Mouse (Mus musculus): ENCODE measurements around the gene Ermap.

Gene Ermap

DNA sequence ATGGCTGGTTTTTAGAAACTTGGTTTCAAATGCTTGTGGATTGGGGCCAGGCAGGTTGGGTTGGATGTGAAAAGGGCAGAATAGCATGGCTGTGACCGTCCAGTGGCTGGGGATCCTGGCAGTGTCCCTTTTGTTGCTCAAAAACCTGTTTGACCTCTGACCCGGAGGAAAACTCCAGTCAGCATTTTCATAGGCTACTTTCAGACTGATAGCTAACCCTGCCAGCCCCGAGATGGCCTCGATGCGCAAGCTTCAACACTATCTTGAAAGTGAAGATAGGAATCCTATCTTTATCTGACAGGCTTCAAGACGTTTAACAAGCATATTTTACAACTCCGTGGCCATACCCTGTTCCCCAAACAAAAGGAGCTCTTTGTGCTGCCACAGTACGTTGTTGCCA is 52.5 kb downstream of the Ermap start:
- DNase-seq (ENCODE audit: low spot score) = peak; percentile 66

DNA sequence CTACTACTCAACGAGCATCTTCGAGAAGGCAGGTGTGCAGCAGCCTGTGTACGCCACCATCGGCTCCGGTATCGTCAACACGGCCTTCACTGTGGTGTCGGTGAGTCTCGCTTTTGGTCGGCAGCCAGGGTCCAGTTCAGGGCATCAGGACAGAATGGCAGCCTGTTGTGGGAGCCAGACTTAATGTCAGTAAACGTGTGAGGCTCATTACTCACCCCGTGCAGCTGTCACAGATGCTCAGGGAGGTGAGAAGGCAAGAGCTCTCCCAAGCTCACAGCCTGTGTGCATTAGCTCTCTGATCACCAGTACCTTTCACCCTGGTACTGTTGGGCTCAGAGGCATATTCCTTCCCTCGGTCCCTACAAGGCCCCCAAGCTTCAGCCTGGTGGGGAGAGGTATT is 56.0 kb downstream of the Ermap start:
- DNase-seq (ENCODE audit: low spot score) = no peak

DNA sequence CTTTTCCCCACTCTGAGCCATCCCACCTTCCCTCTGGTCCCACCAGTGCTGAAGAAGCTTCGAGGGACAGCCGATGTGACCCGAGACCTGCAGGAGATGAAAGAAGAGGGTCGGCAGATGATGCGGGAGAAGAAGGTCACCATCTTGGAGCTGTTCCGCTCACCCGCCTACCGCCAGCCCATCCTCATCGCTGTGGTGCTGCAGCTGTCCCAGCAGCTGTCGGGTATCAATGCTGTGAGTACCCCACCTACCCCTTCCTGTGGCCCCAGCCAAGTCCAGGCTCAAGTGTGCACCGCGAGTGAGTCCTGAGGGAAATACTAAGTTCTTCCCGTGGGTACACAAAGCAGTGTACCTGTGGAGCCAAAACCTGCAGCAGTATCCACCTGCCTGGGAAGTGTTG is 56.5 kb downstream of the Ermap start:
- no peak for DNase-seq (ENCODE audit: low spot score)

DNA sequence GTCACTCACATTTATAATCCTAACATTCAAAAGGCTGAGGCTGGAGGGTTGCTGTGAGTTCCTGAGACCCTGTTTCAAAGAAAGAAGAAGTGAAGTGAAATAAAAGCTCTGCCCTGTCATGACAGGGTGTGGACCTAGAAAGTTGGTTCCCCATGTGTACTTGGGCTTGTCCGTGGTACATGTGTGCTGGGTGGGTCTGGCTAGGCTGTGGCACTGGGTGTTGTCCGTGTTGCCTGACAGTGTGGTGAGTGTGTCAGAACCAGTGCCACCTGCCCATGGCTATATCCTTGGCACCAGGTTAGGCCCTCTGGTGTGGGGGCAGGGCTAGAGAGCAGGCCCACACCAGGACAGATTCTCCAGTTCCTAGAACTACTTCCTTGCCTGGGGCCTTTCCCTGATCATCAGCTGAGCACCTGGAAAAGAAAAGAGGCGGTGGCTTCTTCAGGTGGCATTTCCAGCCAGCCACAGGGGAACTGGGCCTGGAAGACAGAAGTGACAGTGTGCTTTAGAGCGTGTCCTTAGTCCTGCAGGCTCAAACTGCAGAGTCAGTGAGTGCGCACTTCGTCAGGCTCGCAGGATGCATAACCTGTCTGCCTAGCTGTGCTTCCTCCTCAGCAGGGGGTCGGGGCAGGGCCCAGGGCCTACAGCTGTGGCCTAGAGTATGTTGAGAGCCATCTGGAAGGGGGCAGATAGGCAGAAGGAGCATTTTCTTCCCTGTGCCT is 58.5 kb downstream of the Ermap start:
- no peak for DNase-seq (ENCODE audit: low spot score)

DNA sequence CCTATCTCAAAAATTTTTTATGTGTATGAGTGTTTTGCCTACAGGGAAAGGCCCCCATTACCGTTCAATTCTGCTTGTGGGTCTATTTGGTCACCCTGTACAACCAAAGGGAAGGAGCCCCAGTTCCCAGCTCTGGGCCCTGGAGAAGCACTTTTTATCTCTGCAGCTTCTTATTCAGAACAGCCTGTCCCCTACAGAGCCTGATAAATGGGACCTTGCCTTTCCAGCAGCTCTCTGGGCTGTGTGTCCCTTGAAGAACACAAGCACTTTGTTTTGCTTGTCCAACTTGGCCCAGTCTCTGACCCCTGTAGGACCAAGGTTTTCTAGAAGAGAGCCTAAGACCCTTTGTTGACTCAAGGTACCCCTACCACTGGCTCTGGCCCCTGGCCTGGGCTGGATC is 60.7 kb downstream of the Ermap start:
- no peak for DNase-seq (ENCODE audit: low spot score)

DNA sequence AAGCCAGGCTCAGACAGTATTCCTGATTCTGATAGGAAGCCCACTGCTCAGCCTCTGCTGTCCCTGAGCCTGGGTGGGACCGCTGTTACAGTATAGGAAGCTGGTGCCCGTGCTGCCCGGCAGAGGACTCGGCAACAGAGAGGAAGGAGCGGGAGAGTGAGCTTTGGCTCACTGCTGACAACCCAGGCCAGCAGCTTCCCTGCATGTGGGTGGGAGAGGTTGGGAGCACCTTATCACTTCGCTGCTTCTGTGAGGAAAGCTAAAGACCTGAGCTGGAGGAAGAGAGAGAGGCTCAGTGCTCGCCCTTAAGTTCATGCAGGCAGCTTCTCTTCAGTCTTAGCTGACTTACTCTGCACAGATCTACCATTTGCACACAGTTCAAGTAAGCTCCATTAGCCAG is 61.3 kb downstream of the Ermap start:
- no peak for DNase-seq (ENCODE audit: low spot score)

DNA sequence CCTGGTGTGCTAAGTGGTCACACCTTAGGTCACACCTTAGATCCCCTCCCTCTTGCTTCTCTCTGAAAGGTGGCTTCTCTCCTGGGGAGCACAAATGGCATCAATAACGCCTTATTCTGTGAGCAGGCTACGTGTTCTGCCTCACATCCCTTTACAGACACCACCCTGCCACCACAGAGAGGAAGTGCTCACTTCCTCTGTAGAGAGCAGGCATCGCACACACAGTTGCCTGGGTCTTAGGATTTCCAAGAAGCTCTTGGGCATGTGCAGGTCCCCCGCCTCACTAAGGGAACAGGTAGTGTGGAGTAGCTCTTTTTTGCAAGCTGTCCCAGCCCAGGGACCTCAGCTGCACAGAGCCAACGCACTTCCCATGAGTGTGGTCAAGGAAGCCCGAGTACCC is 62.6 kb downstream of the Ermap start:
- no peak for DNase-seq (ENCODE audit: low spot score)

DNA sequence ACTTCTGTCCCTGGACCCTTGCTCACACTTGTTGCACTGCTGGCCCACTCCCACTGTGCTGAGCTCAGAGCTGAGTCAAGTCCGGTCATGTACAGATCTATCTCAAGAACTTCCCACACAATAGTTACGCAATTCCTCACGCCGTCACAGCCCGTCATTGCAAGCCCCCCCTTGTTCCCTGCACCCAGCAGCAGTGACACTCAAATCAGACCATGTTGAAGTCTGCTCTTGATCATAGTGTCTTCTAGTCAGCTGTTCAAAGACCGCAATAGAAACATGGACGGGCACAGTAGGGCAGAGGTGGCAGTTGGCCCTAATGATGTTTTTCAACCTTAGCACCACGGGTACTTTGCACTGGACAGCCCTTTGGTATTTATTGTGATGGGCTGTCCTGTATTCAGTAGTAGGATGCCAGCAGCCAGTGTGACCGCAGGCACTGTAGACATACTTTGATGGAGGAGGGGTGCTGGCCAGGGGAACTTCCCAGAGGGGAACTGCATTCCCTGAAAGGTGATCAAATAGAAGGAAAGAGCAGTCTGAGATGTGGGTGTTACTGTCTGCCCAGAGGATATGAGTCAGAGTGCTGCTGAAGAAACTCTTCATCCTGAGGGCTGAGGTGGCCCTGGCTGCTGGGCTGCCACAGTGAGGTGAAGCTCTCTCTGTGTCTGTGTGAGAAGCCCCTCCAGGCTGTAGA is 64.1 kb downstream of the Ermap start:
- no peak for DNase-seq (ENCODE audit: low spot score)

Measured in yolk sac, embryonic 10.5 days (tissue).